Mouse (Mus musculus): ENCODE measurements around the gene Kdm3a. TPM values are rescaled to one million over a fixed set of nuclear protein-coding genes. Genes with fewer than 3 reads are reported as not detected.

Gene Kdm3a
- total RNA-seq, 2 experiments from 2014 or later = 11.8 to 12.1 TPM

DNA sequence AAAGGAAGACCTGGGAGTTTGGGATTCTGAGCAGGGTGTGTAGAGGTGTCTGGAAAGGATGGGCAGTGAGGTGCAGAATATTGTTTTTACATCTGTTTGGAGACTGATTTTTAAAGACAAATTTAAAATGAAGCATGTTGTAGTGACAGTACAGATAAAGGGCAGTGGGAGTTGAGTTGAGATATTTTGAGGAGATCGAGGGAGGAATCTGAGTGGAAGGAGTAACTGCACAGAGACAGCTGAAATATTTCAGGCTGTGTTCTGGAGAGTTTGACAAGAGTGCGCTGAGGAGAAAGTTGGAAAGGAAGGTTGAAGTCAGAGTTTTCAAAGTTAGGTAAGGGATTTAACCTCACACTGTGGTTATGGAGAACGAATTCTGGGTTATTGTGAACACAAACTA lies 64.2 kb downstream of the Kdm3a start:
- no peak for DNase-seq
- intact Hi-C loops (cut with DNase I) = no loop called here
- no peak for TF ChIP-seq CTCF (IDR thresholded peaks at IDR 0.05)
- Histone ChIP-seq H3K27ac (no peak overlapping the region), H3K4me3 (no peak overlapping the region)

DNA sequence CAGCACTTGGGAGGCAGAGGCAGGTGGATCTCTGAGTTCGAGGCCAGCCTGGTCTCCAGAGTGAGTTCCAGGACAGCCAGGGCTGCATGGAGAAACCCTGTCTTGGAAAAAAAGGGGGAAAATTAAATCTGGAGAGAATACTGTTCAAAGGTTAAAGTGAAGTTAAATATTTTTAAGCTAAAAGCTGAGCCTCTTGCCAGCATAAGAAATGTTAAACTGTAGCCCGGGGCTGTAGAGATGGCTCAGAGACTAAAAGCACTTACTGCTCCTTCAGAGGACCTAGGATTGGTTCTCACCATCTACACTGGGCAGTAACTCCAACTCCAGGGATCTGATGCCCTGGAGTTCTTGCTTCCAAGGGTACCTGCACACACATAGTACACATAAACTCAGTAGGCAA lies 76.0 kb downstream of the Kdm3a start:
- Histone ChIP-seq H3K4me3 (no peak overlapping the region), H3K27ac (no peak overlapping the region)
- DNase-seq = no peak
- intact Hi-C loops (cut with DNase I) = no loop called here
- TF ChIP-seq CTCF (IDR thresholded peaks at IDR 0.05) = no peak

DNA sequence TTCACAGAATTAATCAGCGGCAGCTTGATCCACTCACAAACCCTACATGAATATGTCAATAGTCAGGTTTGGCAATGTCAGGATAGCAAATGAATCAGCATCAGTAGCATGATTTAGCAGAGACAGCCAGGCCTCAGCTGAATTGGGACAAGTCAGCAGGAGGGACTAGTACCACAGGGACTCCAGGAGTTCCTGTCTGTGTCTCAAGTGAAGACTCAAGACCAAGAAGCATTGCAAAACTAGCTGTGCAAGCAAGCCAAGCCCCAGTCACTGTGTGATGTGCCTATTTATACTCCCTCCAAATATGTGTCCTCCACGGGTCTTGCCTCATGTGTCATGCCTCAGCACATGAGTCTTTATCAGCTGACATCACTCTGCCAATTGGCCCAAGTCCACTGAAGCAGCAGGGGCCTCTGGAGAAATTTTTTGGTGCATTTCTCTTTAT lies 77.3 kb downstream of the Kdm3a start:
- DNase-seq = peak; percentile 53
- H3K27ac ChIP-seq = peak overlapping the region; percentile 73

DNA sequence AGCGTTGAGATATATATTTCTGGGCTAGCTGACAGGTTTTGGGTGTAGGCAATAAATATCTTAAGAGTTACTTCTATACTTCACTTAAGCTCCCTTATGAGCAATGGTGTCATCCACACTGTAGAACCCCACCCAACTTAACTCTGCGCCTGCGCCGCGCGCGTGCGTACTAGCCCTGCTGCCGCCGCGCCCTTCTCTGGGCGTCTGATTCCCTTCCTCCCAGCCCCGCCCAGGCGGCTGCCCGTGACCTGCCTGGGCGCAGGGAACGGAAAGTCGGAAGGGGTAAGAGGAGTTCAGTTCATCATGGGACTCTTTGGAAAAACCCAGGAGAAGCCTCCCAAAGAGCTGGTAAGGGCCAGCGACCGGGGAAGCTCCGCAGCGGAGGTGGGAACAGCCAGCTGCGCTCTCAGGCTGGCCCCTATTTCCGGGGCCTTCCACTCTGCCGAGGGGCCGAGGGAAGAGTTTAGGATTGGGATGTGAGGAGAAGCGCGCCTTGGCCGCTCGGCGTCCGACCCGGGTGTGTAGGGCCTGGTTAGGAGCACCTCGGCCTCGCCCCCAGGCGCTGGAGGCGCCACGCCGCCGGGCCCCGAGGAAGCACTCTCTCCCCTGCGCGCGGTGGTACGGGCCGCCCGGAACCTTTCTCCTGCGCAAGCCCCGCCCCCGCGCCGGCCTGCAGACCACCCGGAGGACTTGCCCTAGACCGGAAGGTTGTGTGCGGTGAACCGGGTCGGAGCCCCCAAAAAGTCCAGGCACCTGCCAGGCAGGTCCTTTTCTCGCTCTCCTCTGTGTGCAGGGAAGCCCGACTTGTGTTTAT lies 88.9 kb downstream of the Kdm3a start, which contains the start of gene Chmp3:
Gene Chmp3 (plus strand): TSS at position 112 of the 814 bp plus-strand sequence.
- intact Hi-C loops (cut with DNase I) = loop anchor here (2.0 to 5.0 kb wide), 3 partner anchors 49 to 102 kb away; partner anchors contain the start of genes Kdm3a and Rmnd5a
- peak; percentile 98 for DNase-seq

More for the DNA sequence above, 77.3 kb downstream of the Kdm3a start:
- no peak overlapping the region for H3K4me3 ChIP-seq
- no peak for TF ChIP-seq CTCF (IDR thresholded peaks at IDR 0.05)
- intact Hi-C loops (cut with DNase I) = no loop called here

More for the DNA sequence above, 88.9 kb downstream of the Kdm3a start, which contains the start of gene Chmp3:
- peak within 1 kb of the TSS; percentile 85 for H3K4me3 ChIP-seq
- H3K27ac ChIP-seq = peak within 1 kb of the TSS; percentile 98
- no peak for TF ChIP-seq CTCF (IDR thresholded peaks at IDR 0.05)

Other genes with a start within 250 kb of the Kdm3a start
- 100 to 1,000 TPM; 114 to 132 TPM for gene Rmnd5a, start 192.4 kb downstream of the Kdm3a start, total RNA-seq (2021)
- 10 to 100 TPM; 20.2 to 20.3 TPM for gene Rnf103, start 139.1 kb downstream of the Kdm3a start, total RNA-seq (2021)
- gene Chmp3, start 89.2 kb downstream of the Kdm3a start, total RNA-seq (2021) = 10 to 100 TPM; 41.9 to 45.6 TPM
- gene Reep1, start 74.6 kb upstream of the Kdm3a start, total RNA-seq (2021) = 10 to 100 TPM; 52.8 to 59.4 TPM
- gene Mrpl35, start 194.0 kb upstream of the Kdm3a start, total RNA-seq (2021) = 10 to 100 TPM; 41.0 to 43.0 TPM
- gene Immt, start 198.3 kb upstream of the Kdm3a start, total RNA-seq (2021) = 100 to 1,000 TPM; 253 to 335 TPM